Mouse (Mus musculus) neutrophil, adult 65 days (primary cell): ENCODE measurements around the gene Zfp65. TPM values are rescaled to one million over a fixed set of nuclear protein-coding genes. Genes with fewer than 3 reads are reported as not detected.

Experiments
- total RNA-seq: library from RNA; stranded (reverse); gene quantifications from 2 replicates; pipeline ENCODE4 v1.2.4, GENCODE M21; 2023

Gene Zfp65
- 3.6 and 4.3 TPM in 2 replicates for total RNA-seq

DNA sequence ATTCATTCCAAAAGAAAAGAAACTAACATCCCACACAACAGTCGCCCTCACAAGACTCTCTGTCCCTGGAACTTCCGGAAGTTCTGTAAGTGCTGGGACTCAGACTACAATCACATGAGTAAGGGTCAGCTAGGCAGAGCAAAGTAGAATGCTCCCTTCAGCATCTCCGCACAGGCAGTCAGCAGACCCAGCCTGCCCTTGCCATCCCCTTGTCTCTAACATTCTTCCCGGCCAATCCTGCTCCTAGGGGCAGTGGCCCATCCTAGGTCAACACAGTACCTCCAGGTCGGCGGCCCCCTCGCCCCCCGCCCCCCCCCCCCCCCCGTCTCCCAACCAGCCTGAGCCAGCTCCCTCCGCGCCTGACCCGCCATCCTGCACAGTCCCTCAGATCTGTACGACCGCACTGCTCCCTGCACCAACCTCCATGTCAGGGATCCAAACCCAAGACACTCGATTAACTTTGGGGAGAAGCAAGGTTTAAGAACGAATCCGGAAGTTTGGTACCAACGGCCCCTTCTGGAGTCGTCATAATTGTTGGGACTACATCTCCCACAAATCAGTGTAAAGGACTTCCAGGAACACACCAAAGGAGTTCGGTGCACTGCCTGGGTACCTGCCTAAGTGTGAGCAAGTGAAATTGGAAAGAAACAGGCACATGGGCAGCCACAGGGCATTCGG is at the start of gene Zfp65:
Gene Zfp65, minus strand, starts transcription at position 533 of the 678 bp plus-strand sequence.

DNA sequence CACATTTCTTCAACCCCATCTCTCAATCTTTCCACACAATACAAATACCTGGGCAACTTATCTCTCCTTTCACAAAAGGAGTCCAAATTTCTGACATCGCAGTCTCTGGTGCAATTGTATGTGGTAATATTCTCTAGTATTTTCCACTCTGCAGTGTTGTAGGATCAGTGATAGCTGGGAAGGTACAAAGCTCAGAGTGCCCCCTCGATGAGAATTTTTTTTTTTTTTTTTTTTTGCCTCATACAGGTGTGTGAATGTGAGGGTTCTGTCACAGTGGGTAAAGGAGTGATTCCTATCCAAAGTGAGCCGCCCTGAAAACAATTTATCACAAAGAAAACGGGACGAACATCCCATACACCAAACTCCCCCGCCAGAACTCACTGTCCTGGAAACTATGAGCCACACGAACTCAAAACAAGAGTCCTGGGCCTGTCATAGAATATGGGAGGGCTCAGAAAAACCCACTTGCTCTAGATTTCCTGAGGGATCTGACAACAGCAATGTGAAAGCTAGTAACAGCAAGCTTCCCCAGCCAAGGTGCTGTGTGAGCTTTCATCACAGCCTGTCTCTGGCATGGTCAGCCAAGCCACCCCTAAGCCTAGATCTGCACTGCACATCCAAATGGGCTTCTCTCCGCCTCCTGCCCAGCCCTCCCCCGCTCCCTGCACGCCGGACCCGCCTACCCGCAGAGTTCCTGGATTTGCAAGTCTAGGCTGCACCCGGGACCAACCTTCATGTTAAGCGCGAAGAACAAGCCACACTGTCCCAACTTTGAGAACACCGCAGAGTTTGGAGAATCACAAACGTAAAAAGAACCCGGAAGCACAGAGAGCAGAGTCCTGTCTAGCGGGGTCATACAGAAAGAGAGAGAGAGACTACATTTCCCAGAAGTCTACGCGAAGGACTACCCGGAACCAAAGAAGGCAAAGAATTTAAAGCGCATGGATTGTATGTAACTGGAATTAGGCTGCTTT is 25.6 kb upstream of the Zfp65 start, which contains the start of gene Zfp85:
Gene Zfp85, minus strand, starts transcription at position 896 of the 974 bp plus-strand sequence.

DNA sequence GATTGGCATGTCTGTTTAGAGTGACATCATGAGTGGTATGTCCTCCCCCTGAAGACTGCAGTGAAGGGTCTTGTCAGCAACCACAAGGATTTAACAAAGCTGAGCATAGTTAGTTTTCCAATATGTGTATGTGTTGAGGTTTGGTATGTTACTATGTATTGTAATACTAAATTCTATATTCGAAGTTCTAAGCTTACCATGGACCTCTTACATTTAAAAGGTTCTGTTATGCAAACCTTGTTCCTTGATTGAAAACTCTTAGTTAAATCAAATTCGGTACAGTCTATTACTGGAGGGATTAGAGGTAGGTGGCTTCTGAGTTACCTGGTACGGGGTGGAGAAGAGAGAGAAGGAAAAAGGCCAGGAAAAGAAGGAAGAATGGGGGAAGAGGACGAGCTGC is 42.0 kb downstream of the Zfp65 start, which contains the start of gene Zfp738:
Gene Zfp738, minus strand, starts transcription at position 101 of the 400 bp plus-strand sequence.

Other genes starting within 250 kb of the Zfp65 start
- 4.4 and 8.0 TPM in 2 replicates for gene Zfp874b, start 244.9 kb downstream of the Zfp65 start, total RNA-seq
- 2.2 and 3.5 TPM in 2 replicates for gene Zfp58, start 228.6 kb downstream of the Zfp65 start, total RNA-seq
- not detected in 2 replicates for gene Gm26965, start 203.0 kb downstream of the Zfp65 start, total RNA-seq
- gene Zfp87, start 203.0 kb downstream of the Zfp65 start, total RNA-seq, result 7.5 and 8.5 TPM in 2 replicates
- 2.6 and 4.2 TPM in 2 replicates for gene Zfp748, start 175.3 kb downstream of the Zfp65 start, total RNA-seq
- gene Zfp729b, start 119.5 kb downstream of the Zfp65 start, total RNA-seq, result 9.9 and 12.7 TPM in 2 replicates
- 2.8 and 3.4 TPM in 2 replicates for gene Gm49345, start 91.4 kb downstream of the Zfp65 start, total RNA-seq
- 14.1 and 15.2 TPM in 2 replicates for gene Zfp729a, start 91.4 kb downstream of the Zfp65 start, total RNA-seq
- 3.5 and 5.1 TPM in 2 replicates for gene Zfp738, start 42.1 kb downstream of the Zfp65 start, total RNA-seq
- 1.5 and 2.3 TPM in 2 replicates for gene Zfp85, start 26.1 kb upstream of the Zfp65 start, total RNA-seq
- gene Zfp493, start 50.5 kb upstream of the Zfp65 start, total RNA-seq, result 0.11 TPM in 1 of 2 replicates, not detected in the other
- 0.85 and 1.1 TPM in 2 replicates for gene Zfp273, start 84.6 kb upstream of the Zfp65 start, total RNA-seq
- gene Gm10037, start 101.9 kb upstream of the Zfp65 start, total RNA-seq, result not detected in 2 replicates
- not detected in 2 replicates for gene BC048507, start 134.2 kb upstream of the Zfp65 start, total RNA-seq